Mouse (Mus musculus): ENCODE data around the gene Fam20a. TPM values are rescaled to one million over a fixed set of nuclear protein-coding genes. Genes with fewer than 3 reads are reported as not detected.

The Fam20a gene
- total and polyA plus RNA-seq, 3 experiments: 5.8 to 6.3 (median 6.1) TPM

GRCm38 (mm10) chr11:109674542-109674941 is 47.5 kb downstream of the Fam20a start:
- no peak for DNase-seq
- H3K4me3 ChIP-seq: no peak overlapping the region
- no peaks in the 10 kb centered on the region for H3K79me2 ChIP-seq (replicated peaks; ENCODE audit: control insufficient read depth, insufficient read depth, low read length)
- H3K36me3 ChIP-seq (ENCODE audit: control insufficient read depth, insufficient read depth, low read length): peaks cover 11% of the 10 kb centered on the region
- 83% methylated on average over 11 of the region's 11 CpGs for WGBS
- TF ChIP-seq POLR2A (IDR thresholded peaks at IDR 0.05; ENCODE audit: insufficient read depth, low read depth, low read length) (no peak), EP300 (IDR thresholded peaks at IDR 0.05; ENCODE audit: insufficient read depth, low read depth, low read length) (no peak), CTCF (IDR thresholded peaks at IDR 0.05) (0 out of 2 replicates have a peak, but pooled peaks have one; percentile 9)
- H3K9ac ChIP-seq (ENCODE audit: low read depth, low read length): no peak overlapping the region
- peaks cover 18% of the 10 kb centered on the region for H3K4me1 ChIP-seq (ENCODE audit: control insufficient read depth, insufficient read depth, low read length)
- H3K27me3 ChIP-seq (ENCODE audit: control insufficient read depth, insufficient read depth, low read length): no peaks in the 10 kb centered on the region
- intact Hi-C loops (cut with DNase I): loop anchor here (10.0 kb wide), 1 partner anchor 590 kb away; no protein-coding TSS in a partner anchor
- H3K27ac ChIP-seq: no peak overlapping the region

- no peak for DNase-seq
- Histone ChIP-seq H3K27ac (no peak overlapping the region), H3K27me3 (ENCODE audit: control insufficient read depth, insufficient read depth, low read length) (no peaks in the 10 kb centered on the region), H3K79me2 (replicated peaks; ENCODE audit: control insufficient read depth, insufficient read depth, low read length) (no peaks in the 10 kb centered on the region), H3K4me1 (ENCODE audit: control insufficient read depth, insufficient read depth, low read length) (peaks cover 18% of the 10 kb centered on the region), H3K4me3 (no peak overlapping the region), H3K36me3 (ENCODE audit: control insufficient read depth, insufficient read depth, low read length) (peaks cover 12% of the 10 kb centered on the region), H3K9ac (ENCODE audit: low read depth, low read length) (no peak overlapping the region)
- intact Hi-C loops (cut with DNase I): loop anchor here (10.0 kb wide), 1 partner anchor 591 kb away; no protein-coding TSS in a partner anchor
- WGBS: 75% methylated on average over 7 of the region's 7 CpGs
- no peak for TF ChIP-seq EP300 (IDR thresholded peaks at IDR 0.05; ENCODE audit: insufficient read depth, low read depth, low read length)
- TF ChIP-seq CTCF (IDR thresholded peaks at IDR 0.05): no peak
- TF ChIP-seq POLR2A (IDR thresholded peaks at IDR 0.05; ENCODE audit: insufficient read depth, low read depth, low read length): no peak
Observed at GRCm38 (mm10) chr11:109673741-109674140, 48.3 kb downstream of the Fam20a start.

- Histone ChIP-seq H3K36me3 (ENCODE audit: control insufficient read depth, insufficient read depth, low read length) (peaks cover 16% of the 10 kb centered on the region), H3K9ac (ENCODE audit: low read depth, low read length) (no peak overlapping the region), H3K27me3 (ENCODE audit: control insufficient read depth, insufficient read depth, low read length) (no peaks in the 10 kb centered on the region), H3K4me3 (no peak overlapping the region), H3K79me2 (replicated peaks; ENCODE audit: control insufficient read depth, insufficient read depth, low read length) (no peaks in the 10 kb centered on the region), H3K27ac (peak overlapping the region; percentile 73), H3K4me1 (ENCODE audit: control insufficient read depth, insufficient read depth, low read length) (peaks cover 18% of the 10 kb centered on the region)
- 42% methylated on average over 21 of the region's 21 CpGs for WGBS
- intact Hi-C loops (cut with DNase I): loop anchor here (10.0 kb wide), 1 partner anchor 592 kb away; no protein-coding TSS in a partner anchor
- peak; percentile 54 to 63 for DNase-seq
- no peak for TF ChIP-seq CTCF (IDR thresholded peaks at IDR 0.05)
Observed at GRCm38 (mm10) chr11:109672881-109673739, 49.0 kb downstream of the Fam20a start.

DNA sequence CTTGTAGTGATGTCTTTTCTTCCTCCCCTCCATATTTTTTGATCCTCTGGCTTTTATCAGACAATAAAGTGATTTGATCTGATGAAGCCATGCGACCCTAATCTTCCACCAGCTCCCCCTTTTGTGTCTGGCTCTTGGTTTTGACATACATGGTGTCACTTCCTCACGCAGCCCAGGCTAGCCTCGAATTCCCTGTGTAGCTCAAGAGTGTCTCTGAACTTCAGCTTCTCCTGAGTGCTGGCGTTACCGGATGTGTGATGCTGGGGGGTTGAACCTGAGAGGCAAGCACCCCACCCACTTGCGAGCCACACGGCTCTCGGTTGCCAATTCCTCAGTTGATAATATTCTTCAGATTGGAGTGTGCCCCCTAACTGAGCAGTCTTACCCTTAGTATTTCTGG is 49.7 kb downstream of the Fam20a start:
- no peak for DNase-seq
- intact Hi-C loops (cut with DNase I): loop anchor here (10.0 kb wide), 1 partner anchor 592 kb away; no protein-coding TSS in a partner anchor
- no peak overlapping the region for H3K9ac ChIP-seq (ENCODE audit: low read depth, low read length)
- no peaks in the 10 kb centered on the region for H3K27me3 ChIP-seq (ENCODE audit: control insufficient read depth, insufficient read depth, low read length)
- H3K4me3 ChIP-seq: no peak overlapping the region
- TF ChIP-seq EP300 (IDR thresholded peaks at IDR 0.05; ENCODE audit: insufficient read depth, low read depth, low read length) (no peak), CTCF (IDR thresholded peaks at IDR 0.05) (no peak), POLR2A (IDR thresholded peaks at IDR 0.05; ENCODE audit: insufficient read depth, low read depth, low read length) (no peak)
- H3K4me1 ChIP-seq (ENCODE audit: control insufficient read depth, insufficient read depth, low read length): peaks cover 20% of the 10 kb centered on the region
- no peaks in the 10 kb centered on the region for H3K79me2 ChIP-seq (replicated peaks; ENCODE audit: control insufficient read depth, insufficient read depth, low read length)
- peak overlapping the region; percentile 73 for H3K27ac ChIP-seq
- 63% methylated on average over 8 of the region's 8 CpGs for WGBS
- peaks cover 18% of the 10 kb centered on the region for H3K36me3 ChIP-seq (ENCODE audit: control insufficient read depth, insufficient read depth, low read length)

GRCm38 (mm10) chr11:109672021-109672324 is 50.1 kb downstream of the Fam20a start:
- intact Hi-C loops (cut with DNase I): loop anchor here (10.0 kb wide), 1 partner anchor 593 kb away; no protein-coding TSS in a partner anchor
- H3K9ac ChIP-seq (ENCODE audit: low read depth, low read length): no peak overlapping the region
- no peaks in the 10 kb centered on the region for H3K27me3 ChIP-seq (ENCODE audit: control insufficient read depth, insufficient read depth, low read length)
- TF ChIP-seq POLR2A (IDR thresholded peaks at IDR 0.05; ENCODE audit: insufficient read depth, low read depth, low read length) (no peak), EP300 (IDR thresholded peaks at IDR 0.05; ENCODE audit: insufficient read depth, low read depth, low read length) (no peak), CTCF (IDR thresholded peaks at IDR 0.05) (no peak)
- no peaks in the 10 kb centered on the region for H3K79me2 ChIP-seq (replicated peaks; ENCODE audit: control insufficient read depth, insufficient read depth, low read length)
- H3K4me3 ChIP-seq: no peak overlapping the region
- peak overlapping the region; percentile 73 for H3K27ac ChIP-seq
- DNase-seq: no peak
- peaks cover 18% of the 10 kb centered on the region for H3K36me3 ChIP-seq (ENCODE audit: control insufficient read depth, insufficient read depth, low read length)
- H3K4me1 ChIP-seq (ENCODE audit: control insufficient read depth, insufficient read depth, low read length): peaks cover 20% of the 10 kb centered on the region
- WGBS: 87% methylated on average over 5 of the region's 5 CpGs
